Mouse (Mus musculus) megakaryocyte, embryonic 14.5 days (primary cell): ENCODE measurements around the gene Mbl1. TPM values are rescaled to one million over a fixed set of nuclear protein-coding genes. Genes with fewer than 3 reads are reported as not detected.

Experiments
- H3K27me3 ChIP-seq: replicated peaks from 2 replicates; pipeline ENCODE3; 2012; ENCODE audit warnings: inconsistent platforms
- H3K36me3 ChIP-seq: replicated peaks from 2 replicates; pipeline ENCODE3; 2012; ENCODE audit warnings: low read length, inconsistent platforms, mixed read lengths
- H3K4me1 ChIP-seq: 2 replicates; pipeline ENCODE4 v1.6.1; 2012; ENCODE audit warnings: inconsistent platforms
- H3K4me3 ChIP-seq: replicated peaks from 2 replicates; pipeline ENCODE3; 2012; ENCODE audit warnings: moderate library complexity, mild to moderate bottlenecking, inconsistent platforms
- H3K9me3 ChIP-seq: 2 replicates; pipeline ENCODE4 v1.6.1; 2012; ENCODE audit warnings: inconsistent platforms
- FLI1 ChIP-seq: IDR thresholded peaks from 2 replicates; pipeline ENCODE4 v1.6.1; 2012; ENCODE audit warnings: low read length, inconsistent platforms, mixed read lengths
- GATA1 ChIP-seq: IDR thresholded peaks from 3 replicates; pipeline ENCODE4 v1.6.1; 2012; ENCODE audit warnings: mixed read lengths, low read length, inconsistent platforms, borderline replicate concordance
- polyA plus RNA-seq: library from polyadenylated mRNA; stranded (reverse); fragments of >175 nt; gene quantifications from 2 replicates; pipeline ENCODE4 v1.2.3, GENCODE M21; 2012; ENCODE audit warnings: low replicate concordance; ENCODE audit not compliant: insufficient read depth

Gene Mbl1
- not detected in 2 replicates for polyA plus RNA-seq

GRCm38 (mm10) chr14:41151220-41151898 lies at the start of gene Mbl1:
Gene Mbl1, plus strand, starts transcription at chr14:41151458.
- no peaks in the 10 kb centered on the region for H3K9me3 ChIP-seq
- H3K4me1 ChIP-seq, result no peaks in the 10 kb centered on the region
- H3K27me3 ChIP-seq, result no peaks in the 10 kb centered on the region
- TF ChIP-seq GATA1, result no peak
- H3K4me3 ChIP-seq, result no peak within 1 kb of the TSS
- H3K36me3 ChIP-seq, result no peaks in the 10 kb centered on the region

- no peaks in the 10 kb centered on the region for H3K27me3 ChIP-seq
- TF ChIP-seq GATA1 (no peak), FLI1 (no peak)
- no peaks in the 10 kb centered on the region for H3K36me3 ChIP-seq
- H3K4me1 ChIP-seq, result no peaks in the 10 kb centered on the region
- H3K4me3 ChIP-seq, result no peak overlapping the region
- no peaks in the 10 kb centered on the region for H3K9me3 ChIP-seq
These were observed 49.0 kb upstream of the Mbl1 start for GRCm38 (mm10) chr14:41102269-41102668.

GRCm38 (mm10) chr14:41104853-41105444 lies 46.3 kb upstream of the Mbl1 start, which contains the start of gene Mat1a:
Gene Mat1a, plus strand, starts transcription at chr14:41105035.
- Histone ChIP-seq H3K4me1 (no peaks in the 10 kb centered on the region), H3K9me3 (no peaks in the 10 kb centered on the region), H3K27me3 (no peaks in the 10 kb centered on the region), H3K36me3 (no peaks in the 10 kb centered on the region), H3K4me3 (no peak within 1 kb of the TSS)
- TF ChIP-seq FLI1 (no peak), GATA1 (no peak)

- Histone ChIP-seq H3K27me3 (no peaks in the 10 kb centered on the region), H3K4me1 (no peaks in the 10 kb centered on the region), H3K4me3 (no peak overlapping the region), H3K36me3 (no peaks in the 10 kb centered on the region), H3K9me3 (no peaks in the 10 kb centered on the region)
- TF ChIP-seq GATA1 (no peak), FLI1 (no peak)
These were observed 40.1 kb upstream of the Mbl1 start for GRCm38 (mm10) chr14:41111031-41111668.

- Histone ChIP-seq H3K36me3 (no peaks in the 10 kb centered on the region), H3K4me3 (no peak overlapping the region), H3K9me3 (no peaks in the 10 kb centered on the region), H3K4me1 (no peaks in the 10 kb centered on the region), H3K27me3 (no peaks in the 10 kb centered on the region)
- no peak for TF ChIP-seq FLI1
- TF ChIP-seq GATA1, result no peak
These were observed 38.3 kb upstream of the Mbl1 start for GRCm38 (mm10) chr14:41112944-41113343.

GRCm38 (mm10) chr14:41116271-41116670 lies 35.0 kb upstream of the Mbl1 start:
- Histone ChIP-seq H3K4me1 (no peaks in the 10 kb centered on the region), H3K4me3 (no peak overlapping the region), H3K9me3 (no peaks in the 10 kb centered on the region), H3K36me3 (no peaks in the 10 kb centered on the region), H3K27me3 (no peaks in the 10 kb centered on the region)
- TF ChIP-seq GATA1 (no peak), FLI1 (no peak)

GRCm38 (mm10) chr14:41124683-41125082 lies 26.6 kb upstream of the Mbl1 start:
- no peaks in the 10 kb centered on the region for H3K36me3 ChIP-seq
- H3K4me1 ChIP-seq, result no peaks in the 10 kb centered on the region
- H3K9me3 ChIP-seq, result no peaks in the 10 kb centered on the region
- H3K4me3 ChIP-seq, result no peak overlapping the region
- TF ChIP-seq FLI1 (no peak), GATA1 (no peak)
- no peaks in the 10 kb centered on the region for H3K27me3 ChIP-seq

GRCm38 (mm10) chr14:41127997-41128396 lies 23.3 kb upstream of the Mbl1 start:
- Histone ChIP-seq H3K4me1 (no peaks in the 10 kb centered on the region), H3K27me3 (no peaks in the 10 kb centered on the region), H3K36me3 (no peaks in the 10 kb centered on the region), H3K9me3 (no peaks in the 10 kb centered on the region), H3K4me3 (no peak overlapping the region)
- TF ChIP-seq FLI1, result no peak

- no peaks in the 10 kb centered on the region for H3K9me3 ChIP-seq
These were observed 19.7 kb upstream of the Mbl1 start, which contains the start of gene Sftpa1 for GRCm38 (mm10) chr14:41131540-41131939. Gene Sftpa1, plus strand, starts transcription at chr14:41131782.

GRCm38 (mm10) chr14:41137006-41137405 lies 14.3 kb upstream of the Mbl1 start:
- H3K9me3 ChIP-seq, result no peaks in the 10 kb centered on the region
- TF ChIP-seq GATA1, result no peak
- TF ChIP-seq FLI1, result no peak
- H3K4me3 ChIP-seq, result no peak overlapping the region
- H3K36me3 ChIP-seq, result no peaks in the 10 kb centered on the region
- H3K4me1 ChIP-seq, result no peaks in the 10 kb centered on the region
- no peaks in the 10 kb centered on the region for H3K27me3 ChIP-seq

More at GRCm38 (mm10) chr14:41131540-41131939, 19.7 kb upstream of the Mbl1 start, which contains the start of gene Sftpa1:
- H3K4me1 ChIP-seq, result no peaks in the 10 kb centered on the region
- no peaks in the 10 kb centered on the region for H3K36me3 ChIP-seq
- H3K4me3 ChIP-seq, result no peak within 1 kb of the TSS
- no peaks in the 10 kb centered on the region for H3K27me3 ChIP-seq
- no peak for TF ChIP-seq GATA1
- no peak for TF ChIP-seq FLI1
